Mouse (Mus musculus) cerebellum, postnatal 25 days (tissue): ENCODE data around the gene Immp2l.

Experiments
- DNase-seq, 2 experiments: peaks; one replicate each; pipeline ENCODE4 v3.0.0; 2021; ENCODE audit warnings: mixed read lengths in 2 of 2

The Immp2l gene

DNA sequence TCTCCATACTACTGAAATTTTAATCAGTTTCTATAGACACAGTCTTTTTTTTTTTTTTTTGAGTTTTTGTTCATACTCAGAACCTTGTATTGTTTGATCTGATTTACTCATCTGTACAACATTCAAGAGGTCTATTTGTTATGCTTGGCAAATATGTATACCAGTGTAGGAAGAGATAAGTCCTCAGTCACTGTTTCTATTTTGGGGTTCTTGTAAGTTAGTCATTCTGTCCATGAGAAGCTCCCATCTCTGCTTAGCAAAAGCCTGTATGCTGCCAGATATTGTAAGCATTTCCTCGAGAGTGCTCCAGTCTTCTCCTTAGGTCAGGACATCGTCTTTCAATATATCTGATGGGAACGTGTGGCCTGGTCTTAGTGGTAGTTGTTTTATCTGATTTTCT, 168.9 kb downstream of the Immp2l start:
- no peak for DNase-seq

DNA sequence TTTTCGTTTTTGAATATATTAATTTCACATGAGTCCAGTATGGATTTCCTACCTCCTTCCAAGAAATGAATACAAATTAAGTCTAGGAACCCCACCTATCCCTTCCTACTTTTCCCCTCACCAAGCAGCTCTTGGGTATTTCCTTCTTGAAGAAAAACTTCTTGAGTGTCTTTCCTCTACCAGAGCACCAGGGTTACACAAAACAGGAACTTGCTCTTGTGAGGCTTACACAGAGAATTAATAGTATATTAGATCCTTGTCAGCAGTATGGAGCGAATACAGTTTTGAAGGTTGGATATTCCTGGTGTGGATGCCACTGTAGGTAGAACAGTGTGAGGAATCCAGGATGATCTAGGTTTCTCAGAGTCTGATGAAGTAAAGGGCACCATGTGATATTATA, 172.5 kb downstream of the Immp2l start:
- DNase-seq, result no peak

GRCm38 (mm10) chr12:41215186-41215585, 191.3 kb downstream of the Immp2l start:
- DNase-seq, result no peak

- no peak for DNase-seq
These were observed 198.0 kb downstream of the Immp2l start for GRCm38 (mm10) chr12:41221893-41222292.

DNA sequence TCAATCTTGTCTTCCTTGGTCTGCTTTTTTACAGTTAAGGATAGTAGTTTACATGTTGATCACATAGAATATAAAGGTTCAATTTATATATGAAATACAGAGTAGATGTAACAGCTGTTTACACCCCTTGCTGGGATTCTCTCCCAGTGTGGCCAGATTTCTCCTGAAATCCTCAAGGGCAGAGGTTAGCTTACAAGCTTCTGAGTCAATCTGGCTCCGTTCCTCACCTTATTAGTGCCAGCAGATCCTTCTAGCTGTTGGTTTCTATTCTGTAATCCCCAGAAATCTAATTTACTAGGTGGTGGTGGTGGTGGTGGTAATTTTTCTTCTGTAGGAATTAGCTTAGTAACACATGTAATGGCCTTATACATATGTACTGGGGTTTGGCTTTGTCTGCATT, 199.8 kb downstream of the Immp2l start:
- DNase-seq, result no peak

- DNase-seq, result no peak
These were observed 200.6 kb downstream of the Immp2l start for GRCm38 (mm10) chr12:41224538-41224937.

- no peak for DNase-seq
These were observed 208.1 kb downstream of the Immp2l start for GRCm38 (mm10) chr12:41231966-41232365.

DNA sequence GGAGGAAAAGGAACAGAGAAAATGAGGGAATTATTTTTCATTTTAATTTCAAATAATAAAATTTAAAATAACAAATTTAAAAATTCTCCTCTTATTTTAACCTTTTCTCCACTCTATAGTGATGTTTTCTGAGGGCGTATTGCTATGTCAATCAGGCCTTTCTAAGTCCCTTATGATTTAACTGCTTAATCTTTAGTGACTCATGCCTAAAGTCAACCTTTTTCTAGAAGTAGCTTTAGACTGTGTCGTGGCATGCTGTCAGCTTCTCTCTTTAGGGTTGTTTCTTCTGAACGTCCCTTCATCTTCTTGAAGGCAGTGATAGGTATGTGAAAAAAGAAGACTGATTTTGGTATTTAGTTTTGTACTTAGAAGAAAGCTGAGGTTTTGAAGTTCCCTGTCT, 214.0 kb downstream of the Immp2l start:
- no peak for DNase-seq

DNA sequence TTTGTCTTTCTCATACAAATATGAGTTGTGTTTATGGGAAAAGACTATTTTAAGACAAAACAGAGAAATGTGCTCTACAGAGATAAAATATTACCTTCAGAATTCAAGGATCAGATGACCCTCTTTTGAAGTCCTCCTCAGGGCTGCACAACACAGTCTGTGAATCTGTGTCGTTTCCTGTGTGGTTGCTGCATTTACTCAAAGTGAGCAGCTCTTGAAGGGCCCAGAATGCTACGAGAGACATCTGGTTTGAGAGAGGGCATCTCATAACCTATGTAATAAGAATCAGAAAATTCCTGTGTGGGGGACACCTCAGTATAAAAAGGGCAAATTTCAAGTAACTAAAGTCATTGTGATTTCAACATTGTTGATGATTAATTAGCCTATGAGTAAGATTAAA, 217.3 kb downstream of the Immp2l start:
- DNase-seq, result no peak

DNA sequence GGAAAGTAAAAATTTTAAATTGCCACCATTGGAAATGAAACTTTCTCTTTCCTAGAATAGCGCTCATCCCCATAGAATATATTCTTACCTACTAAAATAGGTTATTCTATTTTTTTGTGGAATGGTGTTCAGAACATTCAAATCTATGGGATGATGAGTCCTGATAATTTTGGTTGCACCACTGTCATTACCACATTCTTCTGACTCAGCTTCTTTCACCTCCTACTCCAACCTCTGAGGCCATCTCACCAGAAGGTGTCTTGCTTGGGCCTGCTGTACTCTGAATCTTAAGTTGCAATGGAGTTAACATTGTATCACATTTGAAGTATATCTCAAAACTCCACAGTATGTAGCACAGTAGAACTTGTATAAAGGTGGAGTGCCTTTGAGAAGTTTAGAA, 224.4 kb downstream of the Immp2l start:
- DNase-seq, result no peak

DNA sequence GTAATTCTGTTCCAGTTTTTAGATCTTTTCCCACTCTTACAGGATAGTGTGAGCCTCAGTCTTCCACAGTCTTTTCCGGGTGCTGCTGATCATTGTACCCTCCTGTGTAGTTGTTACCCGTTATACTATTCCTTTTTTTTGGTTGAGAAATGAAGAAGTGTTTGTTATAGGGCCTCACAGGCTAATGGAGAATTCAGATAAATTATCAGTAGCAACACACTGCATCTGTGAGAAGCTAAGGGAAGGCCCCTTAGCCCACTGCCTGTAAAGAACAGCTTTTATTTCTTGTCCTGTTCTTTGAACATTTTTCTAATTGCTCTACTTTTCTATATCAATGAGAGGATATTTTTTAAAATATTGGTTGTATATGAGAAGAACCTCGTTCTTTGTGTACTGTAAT, 226.2 kb downstream of the Immp2l start:
- no peak for DNase-seq

DNA sequence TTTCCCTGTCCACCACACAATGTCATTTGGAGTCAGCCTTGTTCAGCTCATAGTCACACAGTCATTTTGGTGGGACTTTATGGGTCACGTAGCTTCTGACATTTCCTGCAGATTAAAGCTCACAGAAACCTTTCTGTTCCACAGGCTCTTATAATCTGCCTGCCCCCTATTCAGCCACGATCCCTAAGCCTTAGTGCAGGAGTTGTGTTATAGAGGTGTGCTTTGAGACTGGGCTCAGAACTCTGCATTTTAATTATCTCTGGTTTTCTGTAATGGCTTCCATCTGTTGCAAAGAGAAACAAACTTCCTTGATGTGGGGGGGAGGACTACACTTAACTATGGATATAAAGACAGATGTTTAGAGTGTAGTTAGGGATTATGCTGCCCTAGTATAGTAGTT, 234.0 kb downstream of the Immp2l start:
- DNase-seq, result no peak

GRCm38 (mm10) chr12:41259608-41260007, 235.7 kb downstream of the Immp2l start:
- DNase-seq, result no peak

DNA sequence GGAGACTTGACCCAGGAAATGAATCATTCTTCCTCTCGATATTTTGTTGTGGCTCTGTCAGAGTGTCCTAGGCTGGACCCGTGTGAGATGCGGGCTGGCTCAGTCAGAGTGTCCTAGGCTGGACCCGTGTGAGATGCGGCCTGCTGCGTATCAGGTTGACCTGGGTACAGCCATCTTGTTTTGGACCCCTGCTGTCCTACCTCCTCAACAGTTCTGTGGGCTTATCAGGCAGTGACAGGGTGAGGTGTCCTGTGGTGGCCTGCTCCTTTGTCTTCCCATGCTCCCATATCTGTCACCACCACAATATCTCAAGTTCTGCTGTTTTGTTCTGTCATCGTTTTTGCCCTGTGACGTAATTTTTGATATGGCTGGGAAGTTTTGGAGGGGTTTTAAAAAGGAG, 250.2 kb downstream of the Immp2l start:
- no peak for DNase-seq

GRCm38 (mm10) chr12:41275361-41275760, 251.5 kb downstream of the Immp2l start:
- no peak for DNase-seq

- no peak for DNase-seq
These were observed 254.0 kb downstream of the Immp2l start for GRCm38 (mm10) chr12:41277896-41278295.

GRCm38 (mm10) chr12:41289047-41289446, 265.2 kb downstream of the Immp2l start:
- no peak for DNase-seq

DNA sequence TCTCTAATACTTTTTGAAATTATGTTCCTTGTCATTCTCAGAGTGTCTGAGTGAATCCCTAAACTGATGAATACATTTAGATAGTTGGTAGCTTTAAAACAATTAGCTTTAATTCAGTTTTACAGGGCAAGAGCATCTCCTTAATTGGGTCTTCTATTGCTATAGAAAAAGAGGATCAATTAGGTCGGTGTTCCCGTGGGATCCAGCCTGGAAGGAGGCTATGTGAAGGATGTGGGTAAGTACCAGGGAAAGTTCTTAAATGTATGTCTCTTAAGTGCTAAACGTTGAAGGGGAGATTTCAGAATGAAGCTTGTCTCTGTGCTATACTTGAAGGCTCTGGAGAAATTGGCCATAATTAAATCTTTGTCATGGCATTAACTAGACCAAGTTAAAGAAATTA, 283.1 kb downstream of the Immp2l start:
- DNase-seq, result no peak

- DNase-seq, result no peak
These were observed 285.1 kb downstream of the Immp2l start for GRCm38 (mm10) chr12:41308726-41309680.

DNA sequence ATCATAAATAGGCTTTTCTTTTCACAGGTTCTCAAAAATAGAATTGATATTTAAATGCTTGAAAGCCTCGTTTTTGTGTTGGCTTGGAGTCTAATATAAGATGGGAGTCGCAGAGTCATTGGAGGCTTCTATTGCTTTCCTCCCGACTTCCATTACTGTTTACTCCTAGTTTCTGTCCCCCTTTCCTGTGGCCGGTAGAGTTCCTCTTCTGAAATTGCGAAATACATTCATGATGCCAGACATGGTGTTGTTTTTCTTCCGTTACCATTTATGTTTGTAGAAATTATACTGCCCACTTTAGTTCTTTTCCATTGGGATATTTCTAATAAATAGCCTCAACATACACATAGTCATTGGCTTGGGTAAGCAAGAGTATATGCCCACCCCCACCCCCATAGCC, 289.5 kb downstream of the Immp2l start:
- DNase-seq, result no peak

GRCm38 (mm10) chr12:41314811-41315461, 291.0 kb downstream of the Immp2l start:
- no peak for DNase-seq

DNA sequence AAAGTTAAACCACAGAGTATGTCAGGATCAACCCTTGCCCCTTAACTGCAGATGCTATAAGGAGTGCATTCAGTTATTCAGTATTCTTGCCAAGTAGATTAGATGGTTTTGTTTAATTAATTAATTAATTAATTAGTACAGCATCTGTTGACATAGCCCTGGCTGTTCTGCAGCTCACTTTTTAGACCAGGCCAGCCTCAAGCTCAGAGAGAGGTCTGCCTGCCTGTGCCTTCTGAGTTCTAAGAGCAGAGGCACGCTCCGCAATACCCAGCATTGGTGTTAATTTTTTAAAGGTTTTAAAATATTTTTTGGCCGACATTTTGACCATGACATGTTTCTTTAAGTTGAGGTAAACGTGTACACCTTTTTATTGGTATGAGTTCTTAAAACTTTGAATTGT, 292.0 kb downstream of the Immp2l start:
- no peak for DNase-seq

DNA sequence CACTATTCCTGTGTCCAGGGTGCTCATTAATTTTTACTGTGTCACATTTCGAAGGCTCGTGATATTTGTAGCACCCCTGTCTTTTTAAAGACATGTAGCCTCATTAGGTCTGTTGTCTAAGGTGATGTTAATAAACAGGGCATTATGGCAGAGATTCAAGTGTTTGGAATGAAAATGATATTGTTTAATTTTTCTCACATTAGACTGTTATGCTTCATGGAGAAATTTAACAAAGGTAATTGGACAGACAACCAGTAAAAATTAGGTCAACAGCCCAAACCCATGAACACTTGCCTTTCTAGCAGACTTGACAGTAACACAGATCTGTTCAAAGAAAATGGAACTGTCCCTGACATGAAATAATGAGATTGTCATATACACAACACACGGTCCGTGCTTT, 292.5 kb downstream of the Immp2l start:
- no peak for DNase-seq

- DNase-seq, result no peak
These were observed 293.5 kb downstream of the Immp2l start for GRCm38 (mm10) chr12:41317431-41317830.
